Mouse (Mus musculus) adipocyte (in vitro differentiated cells): Measurements from ENCODE around the gene Lingo1.
A peak's percentile ranks its signal among the peaks of the same experiment; 100 is the strongest.

Experiments
- DNase-seq: peaks from one replicate; pipeline ENCODE4 v3.0.0-alpha.2; 2016; ENCODE audit warnings: low spot score

The Lingo1 gene

DNA sequence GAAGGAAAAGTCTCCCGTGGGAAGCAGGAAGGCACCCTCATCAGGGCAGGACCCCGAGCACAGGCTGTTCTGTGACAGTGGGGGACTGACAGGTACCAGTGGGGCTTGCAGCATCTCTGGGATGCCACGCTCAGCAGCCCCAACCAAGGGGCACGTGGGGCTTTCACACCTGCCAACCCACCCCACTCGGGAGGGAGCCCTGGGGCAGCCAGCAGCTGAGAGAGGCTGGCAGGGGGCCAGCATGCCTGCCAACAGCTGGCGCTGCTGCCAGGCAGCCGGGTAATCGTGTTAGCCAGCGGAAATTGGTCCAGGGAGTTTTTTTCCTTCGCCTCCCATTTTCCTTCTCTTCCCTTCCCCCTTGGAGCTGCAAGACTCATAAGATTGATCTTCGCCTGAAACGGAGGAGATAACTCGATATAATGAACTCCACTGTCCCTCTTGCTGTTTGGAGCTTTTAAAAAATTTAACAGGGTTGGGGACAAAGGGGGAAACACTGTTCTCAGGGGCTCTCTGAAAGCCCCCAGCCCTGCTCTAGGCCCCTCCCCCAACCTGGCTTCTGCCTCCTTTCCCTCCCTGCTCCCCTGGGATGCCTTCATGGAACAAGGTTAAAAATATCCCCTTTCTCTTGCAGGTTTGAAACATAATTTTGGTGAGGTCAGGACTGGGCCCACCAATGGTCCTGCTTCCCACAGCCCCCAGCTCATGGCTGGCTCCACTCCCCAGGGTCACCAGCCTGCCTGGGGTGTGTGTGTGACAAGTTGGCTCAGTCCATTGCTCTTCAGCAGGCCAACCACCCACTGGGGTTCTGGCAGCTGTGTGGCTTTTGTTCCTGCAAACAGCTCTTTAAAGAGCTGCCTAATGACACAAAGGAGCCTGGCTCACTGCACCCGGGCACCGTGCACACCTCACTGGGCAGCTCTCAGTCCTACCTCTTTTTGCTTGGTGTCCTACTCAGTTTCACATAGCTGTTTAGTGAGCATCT lies 68.3 kb downstream of the Lingo1 start:
- peak; percentile 11 for DNase-seq

DNA sequence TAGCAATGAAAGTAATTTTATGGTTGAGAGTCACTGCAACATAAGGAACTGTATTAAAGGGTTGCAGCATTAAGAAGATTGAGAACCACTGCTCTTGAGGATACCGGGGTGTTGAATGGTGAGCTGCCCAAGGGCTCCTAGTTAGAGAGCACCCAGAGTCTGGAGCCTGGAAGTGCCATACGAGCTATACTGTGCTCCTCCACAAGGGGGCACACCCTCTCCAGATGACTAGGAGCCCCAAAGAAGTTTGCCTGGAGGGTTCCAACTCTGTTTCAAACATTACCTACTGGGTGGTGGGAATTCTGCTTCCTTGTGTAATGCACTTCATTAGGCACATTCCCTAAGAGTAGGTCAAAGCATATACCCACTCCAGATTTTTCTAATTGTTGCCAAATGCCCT lies 70.5 kb downstream of the Lingo1 start:
- peak; percentile 57 for DNase-seq

DNA sequence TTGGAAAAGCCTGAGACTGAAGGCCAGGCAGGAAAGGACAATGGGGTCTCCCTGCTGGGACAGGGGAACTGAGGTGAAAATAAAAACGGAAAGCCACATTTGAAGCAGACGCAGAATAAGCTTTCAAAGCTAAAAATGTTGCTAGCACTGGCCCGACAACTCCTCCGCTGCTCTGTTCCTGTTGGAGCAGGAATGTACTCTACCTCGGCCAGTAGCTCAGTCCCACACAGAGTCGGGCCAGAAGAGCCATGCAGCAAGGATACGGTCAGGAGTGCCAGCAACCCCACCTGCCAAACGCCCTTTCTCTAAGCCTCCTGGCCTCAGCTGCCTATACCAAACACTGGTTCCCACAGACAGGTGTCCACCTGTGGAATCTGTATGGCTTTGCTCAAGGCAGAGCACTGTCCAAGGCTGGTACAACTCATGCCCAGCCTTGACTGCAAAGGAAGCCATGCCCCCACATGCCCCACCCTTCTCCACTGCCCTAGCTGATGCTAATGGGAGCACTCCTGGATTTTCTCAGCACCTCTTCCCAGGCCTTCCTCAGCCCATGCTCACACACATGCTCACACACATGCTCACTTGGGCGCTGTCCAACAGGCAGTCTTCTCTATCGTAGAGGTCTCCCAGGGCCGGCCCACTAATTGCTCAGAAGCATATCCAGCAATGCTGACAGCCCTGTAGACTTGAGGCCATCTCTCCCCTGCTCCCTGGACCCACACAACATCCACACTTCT lies 74.0 kb downstream of the Lingo1 start:
- DNase-seq = no peak

DNA sequence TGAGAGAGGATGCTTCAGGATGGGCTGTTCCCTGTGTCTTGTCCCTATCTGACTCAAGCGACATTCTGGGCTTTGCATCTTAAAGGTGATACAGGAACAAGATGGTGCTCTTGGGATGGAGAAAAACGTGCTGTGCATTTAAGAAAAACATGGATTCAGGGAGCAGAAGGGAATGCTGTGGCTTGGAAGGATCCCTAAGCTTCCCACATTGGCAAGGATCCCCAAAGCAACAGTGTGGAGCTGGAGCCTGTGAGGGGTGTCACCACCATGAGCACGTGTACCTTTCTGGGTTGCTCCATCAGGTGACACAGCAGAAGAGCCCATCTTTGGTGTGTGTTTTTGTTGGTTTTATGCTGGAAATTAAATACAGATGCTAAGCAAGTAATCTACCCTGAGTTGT lies 77.3 kb downstream of the Lingo1 start:
- DNase-seq = no peak

DNA sequence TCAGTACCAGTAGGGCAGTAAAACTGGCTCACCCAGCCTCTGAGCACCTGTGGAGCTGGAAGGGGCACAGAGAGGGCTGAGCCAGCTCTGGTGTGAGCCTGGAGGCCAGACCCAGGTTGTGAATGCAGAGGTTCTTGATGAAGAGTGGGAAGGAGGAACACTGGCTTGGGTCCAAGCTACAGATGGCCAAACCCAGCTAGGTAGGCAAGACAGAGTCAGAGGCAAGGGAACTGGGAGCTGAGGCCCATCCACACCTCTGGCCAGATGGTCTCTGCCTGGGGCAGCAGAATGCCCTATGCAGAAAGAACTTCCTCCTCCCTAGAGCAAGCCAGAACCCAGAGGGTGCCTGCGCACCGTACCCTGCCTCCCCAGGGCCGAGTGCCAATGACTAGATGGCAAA lies 79.7 kb downstream of the Lingo1 start:
- no peak for DNase-seq

DNA sequence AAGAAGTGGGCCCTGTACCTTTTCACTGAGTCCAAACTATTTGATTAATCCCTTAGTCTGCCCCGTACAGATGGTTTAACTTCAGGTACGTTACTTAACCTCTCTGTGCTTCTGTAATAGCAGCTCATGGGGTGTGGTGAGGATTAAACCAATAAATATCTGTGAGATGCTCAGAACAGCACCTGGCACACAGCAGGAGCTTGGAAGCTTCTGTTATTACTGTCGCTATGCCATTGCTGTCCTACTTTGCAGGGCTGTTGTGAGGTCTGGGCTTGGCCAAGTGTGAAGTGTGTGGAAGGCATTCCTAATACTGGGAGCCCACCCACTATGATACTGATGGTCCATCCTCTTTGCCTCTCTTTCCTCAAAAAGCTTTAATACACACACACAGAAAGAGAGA lies 80.2 kb downstream of the Lingo1 start:
- DNase-seq = no peak

DNA sequence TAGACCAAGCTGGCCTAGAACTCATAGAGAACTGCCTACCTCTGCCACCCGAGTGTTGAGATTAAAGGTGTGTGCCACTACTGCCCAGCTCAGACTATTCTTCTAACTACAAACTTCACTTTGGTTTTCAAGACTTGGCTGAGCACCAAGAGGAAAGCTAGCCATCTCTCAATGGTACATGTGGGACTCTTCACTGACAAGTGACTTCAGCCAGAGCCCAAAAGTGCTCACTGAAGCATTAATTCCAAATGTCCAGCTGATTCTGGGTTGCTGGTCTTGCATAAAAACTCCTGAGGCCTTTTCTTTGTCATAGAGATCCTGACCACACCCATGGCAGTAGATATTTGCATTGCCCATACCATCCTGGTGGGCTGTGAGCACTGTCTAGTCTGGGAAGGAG lies 81.9 kb downstream of the Lingo1 start:
- no peak for DNase-seq

DNA sequence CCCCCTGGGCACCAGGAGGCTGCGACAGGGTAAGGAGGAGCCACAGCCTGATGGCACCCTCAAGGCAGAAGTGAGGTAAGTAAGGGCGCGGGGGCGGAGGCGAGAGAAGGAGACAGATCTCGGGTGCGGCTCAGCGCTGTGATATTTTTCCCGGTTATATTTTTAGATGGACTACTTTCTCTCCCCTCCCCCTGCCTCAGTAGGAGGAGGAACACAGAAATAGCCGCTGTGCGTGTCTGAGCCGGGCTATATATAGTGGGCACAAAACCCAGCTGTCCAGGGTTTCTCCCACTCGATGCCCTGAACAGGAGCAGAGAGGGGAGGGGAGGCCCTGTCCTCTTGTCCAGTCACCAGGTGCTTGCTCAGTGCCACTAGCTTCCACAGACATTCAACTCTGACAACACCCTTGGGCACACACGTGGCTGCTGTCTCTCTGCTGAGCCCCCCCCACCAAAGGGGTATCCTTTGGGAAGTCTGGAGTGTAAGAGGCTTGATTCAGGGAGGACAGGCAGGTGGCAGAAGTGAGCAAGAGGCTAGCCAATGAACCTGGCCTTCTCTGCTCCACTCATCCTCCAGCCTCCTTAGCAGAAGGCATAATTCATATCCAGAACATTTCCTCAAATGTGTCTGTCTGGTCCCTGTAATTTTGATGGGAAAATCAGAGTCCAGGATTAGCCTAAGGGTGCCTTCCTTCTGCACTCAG lies 83.5 kb downstream of the Lingo1 start:
- DNase-seq = no peak

DNA sequence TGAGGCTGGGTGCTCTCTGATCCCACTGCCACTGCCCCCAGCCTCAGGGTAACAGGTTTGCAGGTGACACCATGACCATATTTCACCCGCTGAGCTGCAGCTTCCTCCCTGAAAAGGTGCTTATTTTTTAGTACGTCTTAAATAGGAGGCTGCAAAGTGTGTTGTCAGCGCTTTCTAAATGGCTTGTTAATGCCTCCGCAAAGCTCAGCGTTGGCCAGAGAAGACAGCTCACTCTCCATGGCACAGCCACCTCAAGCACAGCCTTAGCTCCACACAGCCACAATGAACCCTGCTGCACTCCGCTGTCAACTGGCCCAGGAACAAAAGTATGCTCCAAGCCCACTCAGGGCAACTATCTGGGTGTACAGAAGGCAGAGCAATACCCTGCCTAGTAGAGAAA lies 85.3 kb downstream of the Lingo1 start:
- DNase-seq = no peak

DNA sequence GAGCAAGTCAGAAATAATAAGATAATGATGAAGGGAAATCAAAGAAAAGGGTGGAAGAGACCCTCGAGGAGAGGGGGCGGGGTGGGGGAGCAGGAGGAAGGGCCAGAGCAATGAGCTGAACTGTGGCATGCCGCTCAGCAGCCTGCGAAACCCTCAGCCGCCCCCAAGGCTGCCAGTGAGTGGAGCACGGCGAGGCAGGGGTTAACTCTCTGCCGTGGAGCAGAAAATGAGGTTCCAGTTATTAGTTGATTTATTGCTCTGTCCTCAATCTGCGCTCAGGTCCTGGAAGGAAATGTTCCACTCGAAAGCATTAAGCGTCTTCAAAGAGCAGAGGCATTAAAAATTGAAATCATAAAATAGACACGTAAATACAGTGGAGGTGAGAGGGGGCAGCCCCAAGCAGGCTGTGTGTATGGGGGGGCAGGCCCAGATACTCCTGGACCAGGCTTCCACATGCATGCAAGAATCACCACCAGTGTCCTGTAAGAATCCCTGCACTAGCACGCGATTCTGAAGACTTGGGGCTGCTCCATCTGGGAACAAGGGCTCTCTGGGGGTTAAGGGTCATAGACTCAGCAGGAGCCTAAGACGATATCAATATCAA lies 89.7 kb downstream of the Lingo1 start:
- no peak for DNase-seq

DNA sequence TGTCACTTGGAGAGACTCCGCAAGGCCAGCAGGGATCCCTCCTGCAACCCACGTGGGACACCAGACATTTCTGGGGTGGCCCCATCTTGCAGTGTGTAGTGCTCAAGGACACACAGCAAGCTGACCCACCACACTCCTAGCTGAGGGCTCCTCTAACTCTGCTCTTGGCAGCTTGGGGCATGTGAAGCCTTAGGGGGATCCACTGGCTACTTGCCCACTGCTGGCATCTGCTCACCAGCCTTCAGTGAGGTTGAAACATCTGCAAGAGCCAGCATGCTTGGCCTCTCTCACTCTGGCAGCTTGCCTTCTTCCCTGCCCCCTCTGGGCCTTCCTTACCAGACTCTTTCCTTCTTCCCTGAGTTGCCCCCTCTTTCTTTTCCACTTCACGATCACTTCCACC lies 94.9 kb downstream of the Lingo1 start:
- no peak for DNase-seq

DNA sequence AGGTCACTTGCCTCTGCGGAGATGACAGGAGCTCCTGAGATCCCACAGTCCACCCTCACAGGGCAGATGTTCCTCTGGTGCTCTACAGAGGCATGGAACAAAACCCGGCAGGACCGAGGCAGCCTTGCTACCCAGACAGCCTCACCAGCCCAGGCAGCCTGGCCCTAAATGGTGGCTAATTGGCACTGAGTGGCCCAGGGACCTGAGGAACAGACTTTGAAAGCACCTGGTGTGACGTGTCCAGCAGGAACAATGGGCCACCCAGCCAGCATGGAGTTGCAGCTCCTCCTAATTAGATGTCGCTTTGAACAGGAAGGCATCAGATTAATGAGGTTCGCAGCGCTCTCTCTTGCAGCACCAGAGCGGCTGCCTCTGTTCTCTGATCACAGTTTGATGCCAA lies 95.4 kb downstream of the Lingo1 start:
- no peak for DNase-seq

DNA sequence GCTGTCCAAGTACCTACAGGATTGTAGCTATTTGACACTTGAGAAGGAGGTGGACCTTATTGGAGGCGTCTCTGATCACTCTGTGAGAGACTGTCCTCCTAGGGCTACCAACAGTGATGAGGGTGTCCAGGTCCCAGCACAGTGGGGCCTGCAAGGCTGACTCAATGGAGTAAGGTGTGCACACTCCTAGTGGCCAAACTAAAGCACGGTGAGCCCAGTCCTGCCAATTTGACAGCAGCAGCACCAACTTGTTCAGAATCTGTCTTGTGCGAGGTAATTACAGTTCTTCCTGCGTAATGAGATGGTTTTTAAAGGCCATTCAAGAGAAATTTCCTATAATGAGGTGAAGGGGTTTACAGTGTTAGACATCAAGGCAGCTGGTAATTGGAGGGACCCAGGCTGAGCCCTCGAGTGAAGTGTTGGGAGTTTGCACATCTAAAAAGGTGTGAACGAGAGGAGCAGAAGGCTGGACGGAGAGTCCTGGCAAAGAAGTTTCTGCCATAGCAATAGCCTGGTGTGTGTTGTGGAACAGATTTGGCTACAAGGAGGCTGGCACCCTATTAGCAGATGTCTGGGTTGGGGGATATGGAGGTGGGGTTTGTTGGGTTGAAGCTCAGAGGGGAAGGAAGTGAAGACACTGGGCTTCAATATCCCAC lies 97.4 kb downstream of the Lingo1 start:
- no peak for DNase-seq

DNA sequence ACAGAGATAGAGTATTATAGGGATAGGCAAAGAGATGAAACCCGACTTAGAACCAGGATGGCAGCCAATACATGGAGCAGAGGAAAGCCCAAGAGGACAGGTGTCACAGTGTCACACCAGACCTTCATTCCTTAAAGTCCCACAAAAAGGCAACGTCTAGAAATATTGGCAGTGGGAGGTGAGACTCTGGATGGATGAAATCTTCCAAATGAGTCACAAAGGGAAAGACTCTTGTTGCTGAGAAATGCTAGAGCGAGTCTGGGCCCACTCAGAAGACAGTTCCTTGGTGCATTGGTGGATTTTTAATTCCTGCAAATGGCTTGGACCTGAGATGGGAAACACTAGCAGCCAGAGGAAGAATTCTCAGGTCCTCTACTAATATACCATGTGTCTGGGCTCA lies 102.2 kb downstream of the Lingo1 start:
- DNase-seq = no peak

DNA sequence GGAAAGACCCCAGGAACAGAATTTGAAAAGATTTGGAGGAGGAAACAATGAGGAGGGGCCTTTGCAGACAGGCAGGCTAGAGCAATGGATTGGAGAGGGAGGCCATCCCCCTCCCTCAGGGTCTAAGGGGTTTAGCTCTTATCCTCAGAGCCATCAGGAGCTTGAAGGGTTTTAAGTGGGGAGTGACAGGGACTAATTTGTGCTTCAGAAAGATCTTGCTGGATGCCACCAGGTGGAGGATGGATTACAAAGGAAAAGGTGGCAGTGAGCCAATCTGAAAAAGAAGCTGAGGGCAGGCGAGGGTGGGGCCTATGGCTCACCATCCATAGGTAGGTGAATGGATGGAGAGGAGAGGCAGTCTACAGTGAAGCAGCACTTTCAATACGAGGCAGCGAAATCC lies 105.0 kb downstream of the Lingo1 start:
- no peak for DNase-seq

DNA sequence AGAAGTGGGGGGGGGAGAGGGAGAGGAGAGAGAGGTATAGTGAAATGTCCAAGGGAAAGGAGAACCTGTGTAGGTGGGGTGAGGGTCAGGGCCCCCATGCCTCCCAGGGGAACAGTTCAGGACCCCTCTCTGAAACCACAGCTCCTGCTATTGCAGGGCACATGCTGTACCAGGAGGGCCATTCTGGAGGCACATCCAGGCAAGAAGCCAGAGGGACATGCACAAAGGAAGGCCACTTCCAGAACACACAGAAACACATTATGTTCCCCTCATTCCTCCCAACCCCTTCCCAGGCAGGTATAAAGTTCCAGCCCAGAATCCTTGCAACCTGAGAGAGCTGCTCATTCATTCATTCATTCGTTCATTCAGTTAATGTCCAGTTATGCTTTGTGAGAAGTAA lies 105.6 kb downstream of the Lingo1 start:
- DNase-seq = no peak

DNA sequence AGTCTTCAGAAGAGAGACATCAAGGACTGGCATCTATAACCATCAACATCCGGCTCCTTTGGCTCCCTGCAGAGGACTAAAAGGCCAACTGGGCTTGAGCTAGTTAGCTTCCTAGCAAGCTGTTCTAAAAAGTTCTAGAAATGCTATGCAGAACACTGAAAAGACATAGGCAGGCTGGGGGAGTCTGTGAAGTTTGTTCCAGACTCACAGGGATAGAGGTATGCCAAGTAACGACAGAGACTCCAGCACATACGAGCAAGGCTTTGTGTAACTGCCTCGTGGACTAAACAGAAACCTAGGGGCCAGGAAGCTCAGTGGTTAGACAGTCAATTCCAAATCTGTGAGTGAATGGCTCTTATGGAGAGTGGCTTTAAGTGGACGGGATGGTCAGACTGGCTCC lies 108.8 kb downstream of the Lingo1 start:
- DNase-seq = no peak

DNA sequence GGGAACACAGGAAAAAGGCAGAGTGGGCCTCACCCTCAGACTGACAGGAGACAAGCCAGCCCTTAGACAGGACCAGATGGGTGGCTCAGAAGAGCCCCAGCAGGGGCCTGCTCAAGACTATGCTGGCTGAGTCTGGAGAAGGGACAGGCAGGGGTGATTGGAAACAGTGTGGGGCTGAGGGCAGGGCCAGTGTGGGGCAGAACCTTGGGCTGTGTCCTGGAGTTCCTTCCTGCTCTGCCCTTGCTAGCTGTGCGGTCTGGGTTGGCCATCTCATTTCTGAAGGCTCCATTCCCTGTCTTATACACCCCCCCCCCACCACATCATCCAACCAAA lies 109.2 kb downstream of the Lingo1 start:
- no peak for DNase-seq

DNA sequence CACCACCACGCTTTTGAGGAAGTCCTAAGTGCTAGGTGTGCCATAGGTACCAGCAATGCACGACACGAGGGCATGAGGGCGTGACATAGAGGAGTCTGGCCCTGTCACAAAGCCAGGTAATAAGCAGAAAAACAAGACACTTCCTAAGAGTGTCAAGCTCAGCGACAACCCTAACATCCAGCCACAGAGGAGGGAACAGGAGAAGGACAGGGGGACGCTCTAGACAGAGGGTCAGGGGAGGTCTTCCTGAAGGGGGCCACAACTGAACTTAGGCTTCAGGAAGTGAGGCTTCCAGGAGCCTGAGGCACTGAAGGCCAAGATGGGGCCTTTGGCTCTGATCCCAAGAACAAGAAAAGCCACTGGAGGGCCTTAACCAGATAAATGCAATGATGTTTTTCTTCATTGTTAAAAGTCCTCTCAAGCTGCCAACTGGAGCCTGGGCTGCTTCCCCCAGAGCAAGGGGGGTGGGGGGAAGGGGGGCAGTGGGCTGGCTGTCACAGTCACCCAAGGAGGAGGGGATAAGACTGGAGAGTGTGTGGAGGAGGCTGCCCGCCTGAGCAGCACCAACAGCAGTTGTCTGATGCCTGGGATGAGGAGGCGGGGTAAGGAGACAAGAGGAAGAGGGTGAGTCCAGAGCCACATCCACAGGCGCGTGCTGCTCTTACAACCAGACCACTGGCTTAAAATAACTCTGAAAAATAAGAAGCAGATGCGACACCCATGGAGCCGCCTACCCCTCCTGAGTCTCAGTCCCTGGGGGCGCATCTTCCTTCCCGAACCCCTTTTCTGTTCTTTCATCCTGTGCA lies 109.7 kb downstream of the Lingo1 start:
- DNase-seq = no peak

DNA sequence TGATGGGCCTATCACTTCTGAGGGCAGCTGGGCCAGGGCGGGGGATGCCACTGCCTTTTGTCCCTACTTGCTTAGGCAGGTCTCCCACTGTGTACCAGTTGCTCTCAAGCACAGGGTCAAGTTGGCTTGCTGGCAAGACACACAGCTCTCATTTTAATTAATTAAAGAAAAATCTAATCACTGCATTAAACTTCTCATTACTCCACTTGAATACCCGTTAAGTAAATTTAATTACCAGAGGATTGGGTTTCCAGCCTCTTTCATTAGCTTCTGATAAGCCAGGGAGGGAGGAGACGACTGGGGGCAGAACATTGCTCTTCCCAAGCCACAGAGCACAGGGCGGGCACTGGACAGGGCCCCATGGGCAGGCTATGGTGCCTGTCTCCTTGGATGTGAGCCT lies 113.4 kb downstream of the Lingo1 start:
- no peak for DNase-seq

DNA sequence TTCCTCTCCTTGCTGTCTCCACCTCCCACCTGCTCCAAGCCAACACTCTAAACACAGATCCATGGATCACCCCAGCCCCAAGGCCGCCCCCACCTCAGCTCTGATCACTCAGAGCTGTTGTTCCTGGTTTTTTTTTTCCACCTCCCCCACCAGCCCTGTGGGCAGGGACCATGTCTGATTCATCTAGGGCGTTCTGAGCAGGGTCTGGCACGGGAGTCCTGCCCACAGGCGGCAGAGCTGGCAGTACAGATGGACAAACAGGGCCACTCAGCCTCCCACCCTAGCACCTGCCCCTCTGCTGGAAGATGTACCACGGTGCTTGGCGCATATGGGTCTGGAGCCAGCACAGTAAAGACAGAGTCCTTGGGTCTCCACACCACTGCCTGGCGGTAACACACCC lies 114.3 kb downstream of the Lingo1 start:
- DNase-seq = no peak
